Mouse (Mus musculus) erythroblast, embryonic 14.5 days (primary cell): ENCODE data around the gene C1s1.

Source experiments
- GATA1 ChIP-seq: IDR thresholded peaks from 2 replicates; pipeline ENCODE4 v1.6.1; 2012; ENCODE audit warnings: low read length, inconsistent platforms, mixed read lengths
- TAL1 ChIP-seq: IDR thresholded peaks from 3 replicates; pipeline ENCODE4 v1.6.1; 2012; ENCODE audit warnings: low read length, inconsistent platforms, mixed read lengths

- TF ChIP-seq TAL1 (no peak), GATA1 (no peak)
These were observed 48.3 kb downstream of the C1s1 start for GRCm38 (mm10) chr6:124493886-124494285.
